Mouse (Mus musculus) hindbrain, embryonic 11.5 days (tissue): ENCODE results near the gene 1700024G13Rik. TPM values are rescaled to one million over a fixed set of nuclear protein-coding genes. Genes with fewer than 3 reads are reported as not detected.

Experiments used
- ATAC-seq: fragments of 200-750 bp; cut with Nextera tagmentation; 2 replicates; pipeline ENCODE4 v1.8.0; 2017; ENCODE audit warnings: mild to moderate bottlenecking, moderate TSS enrichment, moderate library complexity; ENCODE audit not compliant: low FRiP score
- DNase-seq: peaks from one replicate; pipeline ENCODE4 v3.0.0-alpha.2; 2015; ENCODE audit warnings: low spot score
- H3K27ac ChIP-seq: fragments of 300-500 bp; sonication (generic); 2 replicates; pipeline ENCODE4 v1.5.1; 2014; ENCODE audit warnings: mild to moderate bottlenecking, low read depth, low read length
- H3K27me3 ChIP-seq: fragments of 300-500 bp; sonication (generic); 2 replicates; pipeline ENCODE4 v1.6.1; 2014; ENCODE audit warnings: mild to moderate bottlenecking, low read length, moderate library complexity, mixed read lengths; ENCODE audit not compliant: control insufficient read depth, insufficient read depth
- H3K36me3 ChIP-seq: fragments of 300-500 bp; sonication (generic); 2 replicates; pipeline ENCODE4 v1.6.1; 2014; ENCODE audit warnings: mild to moderate bottlenecking, low read length, moderate library complexity, mixed read lengths; ENCODE audit not compliant: control insufficient read depth, insufficient read depth
- H3K4me1 ChIP-seq: fragments of 300-500 bp; sonication (generic); replicated peaks from 2 replicates; pipeline ENCODE4 v1.6.1; 2014; ENCODE audit warnings: low read length, mixed read lengths; ENCODE audit not compliant: control insufficient read depth, insufficient read depth
- H3K4me2 ChIP-seq: fragments of 300-500 bp; sonication (generic); replicated peaks from 2 replicates; pipeline ENCODE4 v1.6.1; 2014; ENCODE audit warnings: mild to moderate bottlenecking, low read depth, low read length
- H3K4me3 ChIP-seq: fragments of 300-500 bp; sonication (generic); 2 replicates; pipeline ENCODE4 v1.5.1; 2014; ENCODE audit warnings: low read depth, low read length
- H3K9ac ChIP-seq: fragments of 300-500 bp; sonication (generic); 2 replicates; pipeline ENCODE4 v1.6.1; 2014; ENCODE audit warnings: low read depth, low read length
- H3K9me3 ChIP-seq: fragments of 300-500 bp; sonication (generic); 2 replicates; pipeline ENCODE4 v1.6.1; 2016; ENCODE audit warnings: low read length; ENCODE audit not compliant: control insufficient read depth
- WGBS: fragments of 180-500 bp; shearing (Covaris S2); extraction: QIAGEN DNeasy Blood & Tissue Kit; methylation state at CpG from one replicate; pipeline ENCODE4 v1.1.7; 2014; 5-methylcytosine and 5-hydroxymethylcytosine counted together
- polyA plus RNA-seq: library from polyadenylated mRNA; unstranded; fragments of >200 nt; fragmentation: Nextera tagmentation; extraction: Ambion mirVana; gene quantifications from 2 replicates; pipeline ENCODE4 v1.2.1, GENCODE M21; 2014

The 1700024G13Rik gene
- polyA plus RNA-seq, 1 experiment from 2014 or later = 1.6 TPM

- no peak overlapping the region for H3K4me3 ChIP-seq
- WGBS = 87% methylated on average over 9 of the region's 10 CpGs
- DNase-seq = no peak
Observed at GRCm38 (mm10) chr14:32344694-32345093, 43.5 kb downstream of the 1700024G13Rik start.

DNA sequence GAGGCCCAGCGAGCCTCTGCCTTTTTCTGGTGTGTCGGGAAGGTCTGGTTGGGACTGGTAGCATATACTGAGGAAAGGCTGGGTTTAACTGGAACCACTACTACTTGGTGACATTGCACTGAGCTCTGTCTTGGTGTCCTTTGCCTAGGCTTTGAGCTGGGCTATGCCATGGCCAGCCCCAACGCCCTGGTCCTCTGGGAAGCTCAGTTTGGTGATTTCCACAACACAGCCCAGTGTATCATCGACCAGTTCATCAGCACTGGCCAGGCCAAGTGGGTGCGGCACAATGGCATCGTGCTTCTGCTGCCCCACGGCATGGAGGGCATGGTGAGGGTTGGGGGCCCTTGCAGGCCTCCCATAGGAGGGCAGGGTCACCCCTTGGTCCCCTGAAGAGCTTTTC, 44.0 kb downstream of the 1700024G13Rik start:
- Histone ChIP-seq H3K9me3 (no peaks in the 10 kb centered on the region), H3K4me2 (no peak overlapping the region), H3K9ac (no peak overlapping the region), H3K4me3 (no peak overlapping the region), H3K36me3 (no peaks in the 10 kb centered on the region), H3K4me1 (no peaks in the 10 kb centered on the region), H3K27ac (no peak overlapping the region), H3K27me3 (no peaks in the 10 kb centered on the region)
- DNase-seq = no peak
- WGBS = 94% methylated on average over 7 of the region's 7 CpGs
- ATAC-seq = no peak

More at GRCm38 (mm10) chr14:32344694-32345093, 43.5 kb downstream of the 1700024G13Rik start:
- Histone ChIP-seq H3K27ac (no peak overlapping the region), H3K27me3 (no peaks in the 10 kb centered on the region), H3K36me3 (no peaks in the 10 kb centered on the region), H3K9ac (no peak overlapping the region), H3K9me3 (no peaks in the 10 kb centered on the region), H3K4me2 (no peak overlapping the region), H3K4me1 (no peaks in the 10 kb centered on the region)
- no peak for ATAC-seq

- no peak overlapping the region for H3K27ac ChIP-seq
- no peak overlapping the region for H3K9ac ChIP-seq
- DNase-seq (no peak), ATAC-seq (no peak)
- H3K4me2 ChIP-seq = no peak overlapping the region
- no peaks in the 10 kb centered on the region for H3K27me3 ChIP-seq
- no peak overlapping the region for H3K4me3 ChIP-seq
- 100% methylated on average over 7 of the region's 7 CpGs for WGBS
- no peaks in the 10 kb centered on the region for H3K4me1 ChIP-seq
- H3K9me3 ChIP-seq = no peaks in the 10 kb centered on the region
- H3K36me3 ChIP-seq = no peaks in the 10 kb centered on the region
Observed at GRCm38 (mm10) chr14:32341823-32342222, 46.4 kb downstream of the 1700024G13Rik start.

GRCm38 (mm10) chr14:32336547-32336946, 51.6 kb downstream of the 1700024G13Rik start:
- ATAC-seq (no peak), DNase-seq (no peak)
- H3K9me3 ChIP-seq = no peaks in the 10 kb centered on the region
- H3K9ac ChIP-seq = no peak overlapping the region
- H3K27ac ChIP-seq = no peak overlapping the region
- H3K36me3 ChIP-seq = no peaks in the 10 kb centered on the region
- no peak overlapping the region for H3K4me2 ChIP-seq
- no peak overlapping the region for H3K4me3 ChIP-seq
- H3K4me1 ChIP-seq = no peaks in the 10 kb centered on the region
- WGBS = 96% methylated on average over 11 of the region's 11 CpGs
- no peaks in the 10 kb centered on the region for H3K27me3 ChIP-seq

DNA sequence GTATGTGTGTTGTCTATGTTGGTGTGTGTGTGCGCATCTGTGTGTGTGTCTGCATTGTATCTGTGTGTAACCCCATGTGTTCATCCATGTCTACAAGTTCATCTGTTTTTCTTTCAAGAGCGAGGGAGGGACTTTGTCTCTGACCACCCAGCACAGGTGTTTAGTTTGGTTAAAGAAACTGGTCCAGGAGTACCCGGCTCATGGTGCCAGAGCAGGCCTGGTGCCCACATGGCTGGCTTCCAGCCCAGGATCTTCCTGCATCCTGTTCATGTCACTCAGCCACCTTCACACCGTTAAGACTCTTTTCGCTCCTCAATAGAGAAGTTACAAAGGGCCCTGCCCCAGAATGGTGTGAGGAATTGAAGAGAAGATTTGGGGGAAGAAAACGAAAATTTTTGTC, 52.2 kb downstream of the 1700024G13Rik start:
- H3K9ac ChIP-seq = no peak overlapping the region
- no peak overlapping the region for H3K4me3 ChIP-seq
- DNase-seq (no peak), ATAC-seq (no peak)
- H3K4me2 ChIP-seq = no peak overlapping the region
- no peaks in the 10 kb centered on the region for H3K9me3 ChIP-seq
- H3K4me1 ChIP-seq = no peaks in the 10 kb centered on the region
- H3K27ac ChIP-seq = no peak overlapping the region
- WGBS = 86% methylated on average over 6 of the region's 6 CpGs
- H3K27me3 ChIP-seq = no peaks in the 10 kb centered on the region
- no peaks in the 10 kb centered on the region for H3K36me3 ChIP-seq

DNA sequence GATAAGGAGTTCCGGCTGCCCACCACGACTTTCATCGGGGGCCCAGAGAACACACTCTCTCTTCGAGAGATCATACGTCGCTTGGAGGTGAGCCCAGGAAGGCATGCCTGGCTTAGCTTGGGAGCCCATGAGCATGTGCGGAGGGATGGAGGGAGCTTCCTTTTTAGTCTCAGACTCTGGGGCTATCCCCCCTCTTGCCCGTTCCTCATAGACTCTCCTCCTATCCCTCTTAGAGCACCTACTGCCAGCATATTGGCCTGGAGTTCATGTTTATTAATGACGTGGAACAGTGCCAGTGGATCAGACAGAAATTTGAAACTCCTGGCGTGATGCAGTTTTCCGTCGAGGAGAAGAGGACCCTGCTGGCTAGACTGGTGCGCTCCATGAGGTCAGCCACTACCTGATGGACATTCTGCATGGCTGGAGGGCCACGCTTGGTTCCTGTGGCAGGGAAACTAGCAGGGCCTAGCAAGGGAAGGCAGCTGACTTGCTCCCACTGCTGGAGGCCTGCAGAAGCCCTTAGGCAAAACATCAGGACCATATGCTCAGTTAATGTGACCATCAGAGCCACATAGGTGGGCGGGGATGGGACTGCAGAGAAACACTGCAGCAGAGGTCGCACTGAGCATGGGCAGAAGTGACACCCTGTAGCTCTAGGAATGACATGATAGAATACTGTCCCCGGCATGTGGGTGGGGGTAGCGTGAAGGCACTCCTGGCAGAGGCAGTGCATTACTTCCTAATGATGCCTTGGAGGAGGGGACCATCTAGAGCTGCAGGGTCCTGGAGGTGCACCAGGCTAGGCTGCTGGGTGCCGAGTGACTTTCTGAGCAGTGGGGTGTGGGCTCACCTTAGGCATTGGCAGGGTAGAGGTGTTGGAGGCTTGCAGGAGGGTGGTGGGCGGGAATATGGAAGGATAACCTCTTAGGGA, 55.4 kb downstream of the 1700024G13Rik start:
- no peak overlapping the region for H3K27ac ChIP-seq
- H3K4me2 ChIP-seq = no peak overlapping the region
- no peaks in the 10 kb centered on the region for H3K4me1 ChIP-seq
- no peaks in the 10 kb centered on the region for H3K9me3 ChIP-seq
- ATAC-seq (no peak), DNase-seq (no peak)
- WGBS = 84% methylated on average over 20 of the region's 20 CpGs
- no peaks in the 10 kb centered on the region for H3K27me3 ChIP-seq
- no peaks in the 10 kb centered on the region for H3K36me3 ChIP-seq
- no peak overlapping the region for H3K9ac ChIP-seq
- no peak overlapping the region for H3K4me3 ChIP-seq

DNA sequence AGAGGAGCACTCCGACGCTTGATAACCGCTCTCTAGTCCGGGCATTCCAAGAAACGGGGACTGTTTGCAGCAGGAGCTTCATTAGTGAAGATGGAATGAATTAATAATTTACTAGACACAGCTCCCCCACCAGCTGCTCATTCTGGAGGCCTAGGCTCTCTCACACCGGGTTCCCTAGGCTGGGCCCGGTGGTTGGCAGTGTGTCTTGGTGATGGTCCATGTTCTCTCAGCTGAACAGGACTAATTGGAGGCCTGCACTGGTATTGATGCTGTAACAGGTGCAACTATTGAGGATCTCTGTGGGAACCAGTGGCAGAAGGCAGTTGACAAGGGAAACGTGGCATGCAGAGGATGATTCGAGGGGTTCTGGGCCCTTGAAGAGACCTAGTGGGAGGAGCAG, 60.8 kb downstream of the 1700024G13Rik start:
- 84% methylated on average over 9 of the region's 9 CpGs for WGBS
- no peak for ATAC-seq

More for the DNA sequence above, 60.8 kb downstream of the 1700024G13Rik start:
- H3K27ac ChIP-seq = no peak overlapping the region
- no peak overlapping the region for H3K4me3 ChIP-seq
- H3K9ac ChIP-seq = no peak overlapping the region
- 0 out of 2 replicates have a peak, but pooled peaks cover 2% of the 10 kb centered on the region for H3K4me1 ChIP-seq
- H3K27me3 ChIP-seq = no peaks in the 10 kb centered on the region
- no peak for DNase-seq
- no peaks in the 10 kb centered on the region for H3K9me3 ChIP-seq
- H3K4me2 ChIP-seq = no peak overlapping the region
- no peaks in the 10 kb centered on the region for H3K36me3 ChIP-seq
